Mouse (Mus musculus) heart, embryonic 12.5 days (tissue): ENCODE measurements around the gene Coa6. TPM values are rescaled to one million over a fixed set of nuclear protein-coding genes. Genes with fewer than 3 reads are reported as not detected.
A peak's percentile ranks its signal among the peaks of the same experiment; 100 is the strongest.

Source experiments
- ATAC-seq: fragments of 200-750 bp; cut with Nextera tagmentation; 2 replicates; pipeline ENCODE4 v1.8.0; 2017; ENCODE audit warnings: moderate TSS enrichment, moderate library complexity; ENCODE audit not compliant: insufficient number of reproducible peaks, low FRiP score
- H3K27ac ChIP-seq: fragments of 300-500 bp; sonication (generic); 2 replicates; pipeline ENCODE4 v1.5.1; 2016; ENCODE audit warnings: mild to moderate bottlenecking, moderate library complexity; ENCODE audit not compliant: poor library complexity, severe bottlenecking
- H3K27me3 ChIP-seq: fragments of 300-500 bp; sonication (generic); replicated peaks from 2 replicates; pipeline ENCODE4 v1.6.1; 2016; ENCODE audit warnings: mild to moderate bottlenecking, moderate library complexity
- H3K36me3 ChIP-seq: fragments of 300-500 bp; sonication (generic); 2 replicates; pipeline ENCODE4 v1.6.1; 2016; ENCODE audit warnings: mild to moderate bottlenecking, moderate library complexity
- H3K4me1 ChIP-seq: fragments of 300-500 bp; sonication (generic); replicated peaks from 2 replicates; pipeline ENCODE4 v1.6.1; 2016; ENCODE audit warnings: mild to moderate bottlenecking
- H3K4me2 ChIP-seq: fragments of 300-500 bp; sonication (generic); 2 replicates; pipeline ENCODE4 v1.6.1; 2016; ENCODE audit warnings: mild to moderate bottlenecking, moderate library complexity
- H3K4me3 ChIP-seq: fragments of 300-500 bp; sonication (generic); 2 replicates; pipeline ENCODE4 v1.5.1; 2016; ENCODE audit warnings: mild to moderate bottlenecking
- H3K9ac ChIP-seq: fragments of 300-500 bp; sonication (generic); 2 replicates; pipeline ENCODE4 v1.6.1; 2016; ENCODE audit warnings: mild to moderate bottlenecking, moderate library complexity
- H3K9me3 ChIP-seq: fragments of 300-500 bp; sonication (generic); replicated peaks from 2 replicates; pipeline ENCODE4 v1.6.1; 2016; ENCODE audit warnings: mild to moderate bottlenecking, moderate library complexity
- WGBS: fragments of 180-500 bp; shearing (Covaris S2); methylation state at CpG from one replicate; pipeline ENCODE4 v1.1.7; 2016; 5-methylcytosine and 5-hydroxymethylcytosine counted together
- polyA plus RNA-seq: library from polyadenylated mRNA; unstranded; fragments of >200 nt; fragmentation: Nextera tagmentation; extraction: Ambion mirVana; gene quantifications from 2 replicates; pipeline ENCODE4 v1.2.1, GENCODE M21; 2016

Gene Coa6
- polyA plus RNA-seq, 1 experiment from 2014 or later, result 53.9 TPM

DNA sequence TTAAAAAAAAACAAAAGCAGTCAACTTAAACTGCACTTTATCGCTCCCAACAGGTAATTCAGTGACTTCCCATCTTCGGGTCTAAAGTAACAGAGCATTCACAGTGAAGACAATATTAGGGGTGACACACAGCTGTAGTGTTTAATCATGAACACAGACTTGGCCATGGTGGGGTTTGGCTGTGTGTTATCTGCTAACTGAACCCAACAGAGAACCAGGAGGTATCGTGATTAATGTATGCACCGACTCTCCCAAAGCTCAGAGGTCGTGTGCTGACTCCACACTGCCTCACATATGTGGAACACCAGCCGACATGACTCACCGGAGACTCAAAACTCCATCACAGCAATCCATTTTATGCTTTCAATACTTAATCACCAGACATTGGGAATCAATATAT lies 39.4 kb downstream of the Coa6 start:
- H3K36me3 ChIP-seq, result peaks cover 51% of the 10 kb centered on the region
- no peaks in the 10 kb centered on the region for H3K4me1 ChIP-seq
- 82% methylated on average over 7 of the region's 7 CpGs for WGBS
- no peak overlapping the region for H3K9ac ChIP-seq
- no peak for ATAC-seq
- no peaks in the 10 kb centered on the region for H3K27me3 ChIP-seq
- H3K9me3 ChIP-seq, result no peaks in the 10 kb centered on the region
- no peak overlapping the region for H3K4me2 ChIP-seq
- H3K4me3 ChIP-seq, result no peak overlapping the region
- no peak overlapping the region for H3K27ac ChIP-seq

DNA sequence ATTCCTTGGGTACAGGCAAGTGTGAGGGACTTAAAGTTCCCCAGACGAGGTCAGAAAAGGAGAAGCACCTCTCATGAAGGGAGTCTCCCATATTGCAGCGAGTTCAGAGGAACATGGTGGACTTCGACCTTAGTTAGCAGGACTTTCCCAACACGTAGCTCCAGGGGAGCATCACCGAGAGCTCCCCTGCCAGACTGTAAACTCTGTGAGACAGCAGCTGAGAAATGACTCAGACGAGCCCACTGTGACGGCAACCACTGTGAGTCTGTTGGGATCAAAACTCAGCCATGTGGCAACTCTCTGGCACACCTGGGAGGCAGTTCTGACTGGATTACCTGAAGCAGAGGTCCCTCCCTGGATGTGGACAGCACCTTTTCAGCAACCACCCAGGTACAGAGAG lies 41.8 kb downstream of the Coa6 start:
- Histone ChIP-seq H3K36me3 (peaks cover 54% of the 10 kb centered on the region), H3K9ac (no peak overlapping the region), H3K9me3 (no peaks in the 10 kb centered on the region), H3K4me2 (no peak overlapping the region), H3K4me1 (no peaks in the 10 kb centered on the region), H3K4me3 (no peak overlapping the region), H3K27me3 (no peaks in the 10 kb centered on the region), H3K27ac (no peak overlapping the region)
- 88% methylated on average over 7 of the region's 7 CpGs for whole genome bisulfite sequencing
- no peak for ATAC-seq

DNA sequence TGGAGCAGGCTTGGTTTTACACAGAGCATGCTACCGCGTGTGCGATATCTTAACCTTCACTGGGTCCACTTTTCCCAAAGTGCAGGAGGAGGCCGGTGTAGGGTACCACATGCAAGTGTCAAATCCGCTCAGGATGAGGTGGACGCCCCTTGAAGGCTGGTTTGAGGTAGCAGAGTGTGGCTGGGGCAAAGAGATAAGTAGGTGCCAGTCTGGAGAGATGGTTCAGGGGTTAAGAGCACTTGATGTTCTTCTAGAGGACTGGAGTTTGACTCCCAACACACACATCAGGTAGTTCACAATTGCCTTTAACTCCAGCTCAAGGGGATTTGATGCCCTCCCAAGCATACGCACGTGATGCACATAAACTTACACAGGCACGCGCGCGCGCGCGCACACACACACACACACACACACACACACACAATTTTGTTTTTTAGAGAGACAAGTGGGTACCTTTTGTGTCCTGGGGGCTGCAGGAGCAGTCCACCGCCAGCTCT lies 51.5 kb downstream of the Coa6 start:
- 0 out of 2 replicates have a peak, but pooled peaks have one; percentile 16 for ATAC-seq
- H3K4me3 ChIP-seq, result peak overlapping the region; percentile 73
- no peaks in the 10 kb centered on the region for H3K9me3 ChIP-seq
- H3K27me3 ChIP-seq, result peaks cover 17% of the 10 kb centered on the region
- H3K4me2 ChIP-seq, result peak overlapping the region; percentile 97
- peaks cover 18% of the 10 kb centered on the region for H3K36me3 ChIP-seq
- peak overlapping the region; percentile 77 for H3K9ac ChIP-seq
- 11% methylated on average over 16 of the region's 16 CpGs for WGBS
- H3K27ac ChIP-seq, result peak overlapping the region; percentile 52; the same call in 1 of the 2 replicates
- H3K4me1 ChIP-seq, result peaks cover 14% of the 10 kb centered on the region

DNA sequence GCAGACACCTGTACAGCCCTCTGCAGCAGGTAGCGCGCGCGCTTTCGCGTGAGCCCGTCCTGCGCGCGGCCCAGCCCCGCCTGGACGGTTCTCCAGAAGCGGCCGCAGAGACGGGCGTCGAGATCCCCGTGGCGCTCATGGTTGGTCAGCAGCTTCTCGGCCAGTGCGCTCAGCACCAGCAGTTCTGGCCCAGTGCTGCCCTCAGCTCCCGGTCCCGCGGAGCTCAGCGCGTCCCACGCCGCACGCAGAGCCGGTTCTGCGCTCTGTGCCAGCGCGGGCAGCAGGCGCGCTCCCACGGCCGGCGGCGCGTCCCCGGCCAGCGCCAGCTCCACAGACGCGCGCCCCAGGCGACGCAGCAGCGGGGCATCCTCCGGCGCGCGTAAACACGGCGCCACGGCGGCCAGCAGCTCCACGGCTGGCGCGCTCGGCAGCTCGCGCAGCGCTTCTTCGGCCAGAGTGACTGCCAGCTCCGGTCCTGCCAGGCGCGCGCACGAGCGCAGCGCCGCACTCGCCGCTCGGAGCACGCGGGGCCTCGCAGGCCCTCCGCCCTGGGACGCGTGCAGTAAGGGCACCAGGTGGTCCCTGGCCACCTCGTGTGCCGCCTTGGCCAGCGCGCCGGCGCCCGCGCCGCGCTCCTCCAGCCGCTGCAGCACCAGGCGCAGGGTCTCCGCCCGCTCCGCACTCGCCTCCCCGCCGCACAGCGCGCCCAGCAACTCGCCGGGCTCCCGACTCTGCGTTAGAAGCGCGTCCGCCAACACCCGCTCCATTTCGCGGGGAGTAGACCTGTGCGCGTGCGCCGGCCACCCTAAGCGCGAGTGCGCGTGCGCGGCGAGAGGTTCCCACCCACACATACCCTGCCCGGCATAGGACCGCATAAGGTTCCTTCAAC lies 52.2 kb downstream of the Coa6 start, which contains the start of gene Tarbp1:
Gene Tarbp1 (minus strand): TSS at position 767 of the 889 bp plus-strand sequence.
- peaks cover 14% of the 10 kb centered on the region for H3K4me1 ChIP-seq
- H3K4me3 ChIP-seq, result peak within 1 kb of the TSS; percentile 73
- peaks cover 13% of the 10 kb centered on the region for H3K36me3 ChIP-seq
- peak; percentile 89 for ATAC-seq
- H3K9me3 ChIP-seq, result no peaks in the 10 kb centered on the region
- peaks cover 17% of the 10 kb centered on the region for H3K27me3 ChIP-seq
- peak within 1 kb of the TSS; percentile 52; the same call in 1 of the 2 replicates for H3K27ac ChIP-seq
- H3K9ac ChIP-seq, result peak within 1 kb of the TSS; percentile 77
- under 1% methylated on average over 123 of the region's 124 CpGs for whole genome bisulfite sequencing
- H3K4me2 ChIP-seq, result peak within 1 kb of the TSS; percentile 97

Other genes starting within 250 kb of the Coa6 start
- gene Slc35f3, start 124.0 kb upstream of the Coa6 start, polyA plus RNA-seq, result 0.08 TPM in 1 of 2 replicates, not detected in the other
- 2.4 and 2.6 TPM in 2 replicates for gene Tarbp1, start 52.5 kb downstream of the Coa6 start, polyA plus RNA-seq
- gene Irf2bp2, start 171.5 kb downstream of the Coa6 start, polyA plus RNA-seq, result 8.9 and 9.7 TPM in 2 replicates